Mouse (Mus musculus) myocyte (in vitro differentiated cells): Measurements from ENCODE around the gene Acvrl1. TPM values are rescaled to one million over a fixed set of nuclear protein-coding genes. Genes with fewer than 3 reads are reported as not detected.

Experiments used
- H3K27me3 ChIP-seq: one replicate; pipeline ENCODE4 v1.6.1; 2011; ENCODE audit not compliant: control insufficient read depth, insufficient read depth, insufficient read length
- H3K36me3 ChIP-seq: one replicate; pipeline ENCODE4 v1.6.1; 2011; ENCODE audit not compliant: control insufficient read depth, insufficient read depth
- H3K4me2 ChIP-seq: one replicate; pipeline ENCODE4 v1.6.1; 2011; ENCODE audit warnings: low read depth, control low read depth
- H3K4me3 ChIP-seq: one replicate; pipeline ENCODE4 v1.5.1; 2011; ENCODE audit warnings: mild to moderate bottlenecking, control low read depth, moderate library complexity
- H3K79me2 ChIP-seq: one replicate; pipeline ENCODE4 v1.6.1; 2011; ENCODE audit not compliant: control insufficient read depth, insufficient read depth
- H3ac ChIP-seq: one replicate; pipeline ENCODE4 v1.6.1; 2011; ENCODE audit not compliant: control insufficient read depth, insufficient read length
- CEBPB ChIP-seq: IDR thresholded peaks from 2 replicates; pipeline ENCODE4 v1.6.1; 2011; ENCODE audit warnings: mild to moderate bottlenecking, moderate library complexity; ENCODE audit not compliant: poor library complexity, insufficient read depth, severe bottlenecking
- E2F4 ChIP-seq: IDR thresholded peaks from one replicate; pipeline ENCODE4 v1.6.1; 2011; ENCODE audit warnings: mild to moderate bottlenecking, control low read depth, moderate library complexity; ENCODE audit not compliant: insufficient read depth
- MAX ChIP-seq: IDR thresholded peaks from one replicate; pipeline ENCODE4 v1.6.1; 2011; ENCODE audit warnings: low read depth, mild to moderate bottlenecking, control low read depth
- MYOD1 ChIP-seq, 3 experiments: IDR thresholded peaks; one replicate each; pipeline ENCODE4 v1.6.1; 2011; ENCODE audit warnings: control low read depth in 2 of 3, low read depth in 2 of 3, mild to moderate bottlenecking in 2 of 3, moderate library complexity in 1 of 3; ENCODE audit not compliant: insufficient read length in 2 of 3, control insufficient read depth in 1 of 3
- MYOG ChIP-seq, 3 experiments: IDR thresholded peaks; one replicate each; pipeline ENCODE4 v1.6.1; 2011; ENCODE audit warnings: control low read depth in 2 of 3, low read depth in 2 of 3, mild to moderate bottlenecking in 2 of 3; ENCODE audit not compliant: insufficient read length in 2 of 3, control insufficient read depth in 1 of 3, insufficient read depth in 1 of 3
- POLR2A ChIP-seq: IDR thresholded peaks from one replicate; pipeline ENCODE4 v1.6.1; 2011; ENCODE audit warnings: low read depth, mild to moderate bottlenecking, control low read depth, moderate library complexity; ENCODE audit not compliant: insufficient read length
- POLR2AphosphoS2 ChIP-seq: IDR thresholded peaks from one replicate; pipeline ENCODE4 v1.6.1; 2011; ENCODE audit warnings: low read depth, control low read depth; ENCODE audit not compliant: insufficient read length
- REST ChIP-seq: IDR thresholded peaks from one replicate; pipeline ENCODE4 v1.6.1; 2011; ENCODE audit warnings: mild to moderate bottlenecking, control low read depth, moderate library complexity; ENCODE audit not compliant: insufficient read depth, insufficient read length
- SRF ChIP-seq: IDR thresholded peaks from one replicate; pipeline ENCODE4 v1.6.1; 2011; ENCODE audit warnings: low read depth; ENCODE audit not compliant: control insufficient read depth, insufficient read length
- TCF12 ChIP-seq: IDR thresholded peaks from one replicate; pipeline ENCODE4 v1.6.1; 2011; ENCODE audit warnings: mild to moderate bottlenecking, control low read depth; ENCODE audit not compliant: poor library complexity, insufficient read depth, severe bottlenecking
- TCF3 ChIP-seq: IDR thresholded peaks from one replicate; pipeline ENCODE4 v1.6.1; 2011; ENCODE audit warnings: low read depth, control low read depth; ENCODE audit not compliant: insufficient read length
- USF1 ChIP-seq: IDR thresholded peaks from one replicate; pipeline ENCODE4 v1.6.1; 2011; ENCODE audit warnings: low read depth, mild to moderate bottlenecking, control low read depth, moderate library complexity
- polyA plus RNA-seq: library from polyadenylated mRNA; unstranded; fragments of >200 nt; fragmentation: generic; extraction: Trizol; gene quantifications from one replicate; pipeline ENCODE4 v1.2.1, GENCODE M21; 2012; ENCODE audit warnings: missing spikeins

The Acvrl1 gene
- polyA plus RNA-seq, 1 experiment = 0.10 TPM

- H3K4me3 ChIP-seq = no peak overlapping the region
- no peaks in the 10 kb centered on the region for H3K79me2 ChIP-seq
- H3ac ChIP-seq = no peak overlapping the region
- H3K4me2 ChIP-seq = no peak overlapping the region
- peaks cover 44% of the 10 kb centered on the region for H3K27me3 ChIP-seq
- H3K36me3 ChIP-seq = no peaks in the 10 kb centered on the region
- TF ChIP-seq REST (no peak), MAX (no peak), TCF3 (no peak), E2F4 (no peak), POLR2AphosphoS2 (no peak), TCF12 (no peak), USF1 (no peak), MYOG (IDR thresholded peaks at IDR 0.05; ENCODE audit: control insufficient read depth in 1 of 3, insufficient read depth in 1 of 3, insufficient read length in 2 of 3, low read depth in 2 of 3) (no peak), MYOD1 (IDR thresholded peaks at IDR 0.05; ENCODE audit: control insufficient read depth in 1 of 3, insufficient read length in 2 of 3, low read depth in 2 of 3) (no peak), POLR2A (no peak), CEBPB (no peak), SRF (no peak)
Observed at GRCm38 (mm10) chr15:101160128-101160527, 31.8 kb downstream of the Acvrl1 start.

- no peak overlapping the region for H3K4me2 ChIP-seq
Observed at GRCm38 (mm10) chr15:101160591-101160990, 32.3 kb downstream of the Acvrl1 start.

GRCm38 (mm10) chr15:101161534-101161933 lies 33.2 kb downstream of the Acvrl1 start:
- H3K79me2 ChIP-seq = no peaks in the 10 kb centered on the region
- no peak overlapping the region for H3K4me3 ChIP-seq
- TF ChIP-seq USF1 (no peak), REST (no peak), E2F4 (no peak), TCF3 (no peak), POLR2A (no peak), MYOD1 (IDR thresholded peaks at IDR 0.05; ENCODE audit: control insufficient read depth in 1 of 3, insufficient read length in 2 of 3, low read depth in 2 of 3) (no peak), MAX (no peak), TCF12 (no peak), SRF (no peak), CEBPB (no peak), POLR2AphosphoS2 (no peak), MYOG (IDR thresholded peaks at IDR 0.05; ENCODE audit: control insufficient read depth in 1 of 3, insufficient read depth in 1 of 3, insufficient read length in 2 of 3, low read depth in 2 of 3) (no peak)
- H3ac ChIP-seq = no peak overlapping the region
- no peaks in the 10 kb centered on the region for H3K36me3 ChIP-seq
- H3K4me2 ChIP-seq = no peak overlapping the region
- H3K27me3 ChIP-seq = peaks cover 53% of the 10 kb centered on the region

More at GRCm38 (mm10) chr15:101160591-101160990, 32.3 kb downstream of the Acvrl1 start:
- Histone ChIP-seq H3ac (no peak overlapping the region), H3K79me2 (no peaks in the 10 kb centered on the region), H3K36me3 (no peaks in the 10 kb centered on the region), H3K27me3 (peaks cover 49% of the 10 kb centered on the region), H3K4me3 (no peak overlapping the region)
- TF ChIP-seq TCF3 (no peak), USF1 (no peak), MYOG (IDR thresholded peaks at IDR 0.05; ENCODE audit: control insufficient read depth in 1 of 3, insufficient read depth in 1 of 3, insufficient read length in 2 of 3, low read depth in 2 of 3) (no peak)

- peaks cover 55% of the 10 kb centered on the region for H3K27me3 ChIP-seq
Observed at GRCm38 (mm10) chr15:101163056-101163458, 34.7 kb downstream of the Acvrl1 start.

More at GRCm38 (mm10) chr15:101163056-101163458, 34.7 kb downstream of the Acvrl1 start:
- Histone ChIP-seq H3K36me3 (no peaks in the 10 kb centered on the region), H3K79me2 (no peaks in the 10 kb centered on the region), H3K4me3 (no peak overlapping the region), H3K4me2 (no peak overlapping the region), H3ac (no peak overlapping the region)
- no peak for TF ChIP-seq MYOD1 (IDR thresholded peaks at IDR 0.05; ENCODE audit: control insufficient read depth in 1 of 3, insufficient read length in 2 of 3, low read depth in 2 of 3)
- no peak for TF ChIP-seq CEBPB
- no peak for TF ChIP-seq MAX
- TF ChIP-seq POLR2AphosphoS2 = no peak
- no peak for TF ChIP-seq POLR2A
- no peak for TF ChIP-seq TCF3
- no peak for TF ChIP-seq SRF
- TF ChIP-seq MYOG (IDR thresholded peaks at IDR 0.05; ENCODE audit: control insufficient read depth in 1 of 3, insufficient read depth in 1 of 3, insufficient read length in 2 of 3, low read depth in 2 of 3) = no peak
- no peak for TF ChIP-seq TCF12
- TF ChIP-seq USF1 = no peak
- no peak for TF ChIP-seq E2F4
- no peak for TF ChIP-seq REST
